ENCODE assay signal across 10 mouse cellular contexts in genomic region chr9:48646781-48647647, GRCm38 (mm10). TPM values are rescaled to one million over a fixed set of nuclear protein-coding genes. Genes with fewer than 3 reads are reported as not detected.
DNase-seq lines count a peak whose midpoint lies in the region; ATAC-seq and TF ChIP-seq lines count a peak whose summit lies in the region.
"Had no signal": no experiment of that assay in that cellular context is flagged by ENCODE, and none has a peak within 500 bp of the region (broad histone marks: within the 10 kb centered on the region; RNA-seq: fewer than 3 reads in every experiment).

No protein-coding gene starts in this region.

- no peaks in the 10 kb centered on the region for H3K36me3 ChIP-seq in heart, embryonic 11.5 days (ENCODE audit: control insufficient read depth, insufficient read depth, low read length)
- no peaks in the 10 kb centered on the region for H3K36me3 ChIP-seq in midbrain, embryonic 10.5 days
- no peaks in the 10 kb centered on the region for H3K36me3 ChIP-seq in midbrain, postnatal 0 days (ENCODE audit: insufficient read depth, low read length)
- H3K36me3 ChIP-seq: heart, embryonic 13.5 days; limb, embryonic 13.5 days had no signal

- H3K27me3 ChIP-seq in heart, embryonic 11.5 days (ENCODE audit: control insufficient read depth, insufficient read depth, low read length), result peaks cover 11% of the 10 kb centered on the region
- no peaks in the 10 kb centered on the region for H3K27me3 ChIP-seq in midbrain, embryonic 10.5 days (ENCODE audit: low read depth, poor library complexity, severe bottlenecking)
- no peaks in the 10 kb centered on the region for H3K27me3 ChIP-seq in midbrain, postnatal 0 days (ENCODE audit: insufficient read depth, low read length)

- intact Hi-C loops in heart, postnatal 36 days (cut with DNase I), result loop anchor here (1.0 to 5.0 kb wide), 6 partner anchors 60 to 405 kb away; no protein-coding TSS in a partner anchor

- H3K9me3 ChIP-seq in heart, embryonic 11.5 days (replicated peaks; ENCODE audit: control insufficient read depth, low read length), result peaks cover 4% of the 10 kb centered on the region; the same call in 1 of the 2 replicates
- peaks cover 14% of the 10 kb centered on the region for H3K9me3 ChIP-seq in midbrain, embryonic 10.5 days (replicated peaks)
- no peaks in the 10 kb centered on the region for H3K9me3 ChIP-seq in midbrain, postnatal 0 days (ENCODE audit: low read length)

- H3K9ac ChIP-seq in heart, embryonic 11.5 days (ENCODE audit: low read depth, low read length), result no peak overlapping the region
- no peak overlapping the region for H3K9ac ChIP-seq in midbrain, postnatal 0 days (replicated peaks; ENCODE audit: low read length, poor library complexity, severe bottlenecking)
- H3K9ac ChIP-seq: limb, embryonic 13.5 days had no signal

- no peak overlapping the region for H3K4me2 ChIP-seq in heart, embryonic 11.5 days
- H3K4me2 ChIP-seq in midbrain, postnatal 0 days (ENCODE audit: low read depth, low read length, poor library complexity, severe bottlenecking), result no peak overlapping the region
- H3K4me2 ChIP-seq: heart, embryonic 13.5 days; limb, embryonic 13.5 days had no signal

- peak; percentile 57 for DNase-seq in heart, adult 8-10 months (ENCODE audit: low spot score)
- DNase-seq in midbrain, embryonic 10.5 days (ENCODE audit: low spot score), result peak; percentile 30
- no peak for DNase-seq in midbrain, postnatal 0 days (ENCODE audit: low spot score)
- peak; percentile 39 to 58 for DNase-seq in heart, postnatal 36 days
- peak; percentile 48 for DNase-seq in lung, postnatal 14 days
- DNase-seq in natural killer cell, adult 2 months (ENCODE audit: low spot score in 2 of 2), result no peak

- ATAC-seq in heart, embryonic 11.5 days (replicated peaks; ENCODE audit: insufficient number of reproducible peaks, low FRiP score, low TSS enrichment), result no peak
- no peak for ATAC-seq in midbrain, postnatal 0 days (ENCODE audit: low FRiP score)
- ATAC-seq: activated CD4-positive, CD25-positive, alpha-beta regulatory T cell, adult 4 months had no signal

- 56% methylated on average over 16 of the region's 16 CpGs for WGBS in heart, embryonic 11.5 days (ENCODE audit: insufficient replicate concordance)
- 37% methylated on average over 16 of the region's 16 CpGs for WGBS in midbrain, embryonic 10.5 days
- WGBS in midbrain, postnatal 0 days, result 49% methylated on average over 16 of the region's 16 CpGs

- no peak overlapping the region for H3K4me3 ChIP-seq in heart, embryonic 11.5 days (ENCODE audit: low read depth, low read length)
- H3K4me3 ChIP-seq in midbrain, embryonic 10.5 days, result peak overlapping the region; percentile 17; the same call in 1 of the 2 replicates
- H3K4me3 ChIP-seq in midbrain, postnatal 0 days (ENCODE audit: low read depth, low read length), result no peak overlapping the region
- H3K4me3 ChIP-seq: heart, embryonic 13.5 days; limb, embryonic 13.5 days had no signal

- H3K27ac ChIP-seq in heart, embryonic 11.5 days (ENCODE audit: low read depth, low read length), result no peak overlapping the region
- H3K27ac ChIP-seq in midbrain, embryonic 10.5 days (replicated peaks), result peak overlapping the region; percentile 91
- no peak overlapping the region for H3K27ac ChIP-seq in midbrain, postnatal 0 days (ENCODE audit: low read depth, low read length)
- H3K27ac ChIP-seq: heart, embryonic 13.5 days; limb, embryonic 13.5 days had no signal

- TF ChIP-seq CTCF in midbrain, postnatal 0 days (IDR thresholded peaks at IDR 0.05), result no peak

- H3K4me1 ChIP-seq in heart, embryonic 11.5 days (ENCODE audit: control insufficient read depth, insufficient read depth, low read length), result 0 out of 2 replicates have a peak, but pooled peaks cover 4% of the 10 kb centered on the region
- H3K4me1 ChIP-seq in midbrain, embryonic 10.5 days, result peaks cover 69% of the 10 kb centered on the region
- H3K4me1 ChIP-seq in midbrain, postnatal 0 days (ENCODE audit: insufficient read depth, low read length), result no peaks in the 10 kb centered on the region

RNA-seq across cellular contexts. Expression of gene Nnmt, which starts 42.1 kb away (rescaled TPM):
- 1 to 10 TPM; 3.2 to 5.2 (median 4.3) TPM for total RNA-seq in heart, adult 8-10 months (2022)
- 3.4 and 4.2 TPM in 2 replicates for polyA plus RNA-seq in heart, embryonic 11.5 days (2014; fragmentation: Nextera tagmentation; extraction: Ambion mirVana)
- polyA plus RNA-seq in midbrain, embryonic 10.5 days (2016; fragmentation: Nextera tagmentation; extraction: Ambion mirVana), result 0.65 and 1.1 TPM in 2 replicates
- 0.57 and 1.4 TPM in 2 replicates for total RNA-seq in midbrain, postnatal 0 days (2014; rRNA removed)
- 3.1 and 3.5 TPM in 2 replicates for polyA plus RNA-seq in midbrain, postnatal 0 days (2015; fragmentation: Nextera tagmentation; extraction: Ambion mirVana)
- total RNA-seq in heart, postnatal 36 days (2021), result 1 to 10 TPM; 4.2 to 4.6 TPM
- polyA plus RNA-seq: activated CD4-positive, CD25-positive, alpha-beta regulatory T cell, adult 4 months had no signal

Comparison
In these comparisons a context has a peak if more than half of its experiments do, and no peak if none do; other contexts are left out.
1. DNase-seq: peak in heart, adult 8-10 months (single experiment), midbrain, embryonic 10.5 days (single experiment), heart, postnatal 36 days (2 of 2) and lung, postnatal 14 days (single experiment); none in midbrain, postnatal 0 days (single experiment) and natural killer cell, adult 2 months (0 of 2).